Mouse (Mus musculus) macrophage (primary cell): ENCODE data around the gene Mgst2. TPM values are rescaled to one million over a fixed set of nuclear protein-coding genes. Genes with fewer than 3 reads are reported as not detected.
A peak's percentile ranks its signal among the peaks of the same experiment; 100 is the strongest.

Experiments used
- H3K27ac ChIP-seq: fragments of 350-480 bp; formaldehyde crosslinking; 2 replicates; pipeline ENCODE4 v1.9.0; 2021
- H3K36me3 ChIP-seq: fragments of 350-480 bp; formaldehyde crosslinking; 2 replicates; pipeline ENCODE4 v1.9.0; 2021; ENCODE audit errors: inconsistent target
- H3K4me3 ChIP-seq: fragments of 350-480 bp; formaldehyde crosslinking; 2 replicates; pipeline ENCODE4 v1.9.0; 2021; ENCODE audit errors: inconsistent target
- H3K79me2 ChIP-seq: fragments of 350-480 bp; formaldehyde crosslinking; 2 replicates; pipeline ENCODE4 v1.9.0; 2021; ENCODE audit errors: inconsistent target
- WGBS: methylation state at CpG from one replicate; pipeline ENCODE4 v1.1.7; 2026; ENCODE audit warnings: inconsistent platforms; ENCODE audit not compliant: missing documents; 5-methylcytosine and 5-hydroxymethylcytosine counted together
- polyA plus RNA-seq: library from polyadenylated mRNA; stranded (reverse); fragments of 250-400 nt; gene quantifications from 3 replicates; pipeline ENCODE4 v1.2.4, GENCODE M21; 2018; ENCODE audit warnings: inconsistent platforms

Gene Mgst2
- polyA plus RNA-seq, 1 experiment from 2014 or later, result 2.4 TPM

DNA sequence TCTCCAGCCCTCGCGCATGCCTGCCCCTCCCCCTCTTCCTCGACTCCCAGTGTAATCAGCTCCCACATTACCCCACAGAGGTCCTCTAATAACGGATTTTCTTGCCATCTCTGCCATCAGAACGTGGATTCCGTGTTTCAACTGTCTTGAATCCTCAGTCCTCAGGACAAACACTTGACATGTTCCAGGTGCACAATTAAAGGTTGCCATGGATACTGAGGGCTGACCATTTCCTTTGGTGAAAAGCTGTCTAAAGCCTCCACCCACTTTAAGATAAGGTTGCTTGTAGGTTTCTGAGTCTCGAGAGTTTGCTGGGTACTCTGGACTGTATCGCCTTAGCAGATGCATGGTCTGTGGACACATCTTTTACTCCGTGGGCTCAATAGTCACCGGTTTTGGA, 13.9 kb upstream of the Mgst2 start:
- no peaks in the 10 kb centered on the region for H3K36me3 ChIP-seq
- H3K4me3 ChIP-seq, result no peak overlapping the region
- WGBS, result 89% methylated on average over 10 of the region's 10 CpGs
- H3K79me2 ChIP-seq, result no peaks in the 10 kb centered on the region
- H3K27ac ChIP-seq, result no peak overlapping the region

- Histone ChIP-seq H3K27ac (no peak overlapping the region), H3K4me3 (no peak overlapping the region), H3K36me3 (no peaks in the 10 kb centered on the region), H3K79me2 (no peaks in the 10 kb centered on the region)
- WGBS, result 94% methylated on average over 4 of the region's 4 CpGs
Measured at GRCm38 (mm10) chr3:51647356-51647755, 12.8 kb upstream of the Mgst2 start.

GRCm38 (mm10) chr3:51648037-51648664, 12.0 kb upstream of the Mgst2 start:
- WGBS, result 50% methylated on average over 15 of the region's 15 CpGs
- H3K27ac ChIP-seq, result no peak overlapping the region
- no peaks in the 10 kb centered on the region for H3K79me2 ChIP-seq
- H3K36me3 ChIP-seq, result no peaks in the 10 kb centered on the region
- H3K4me3 ChIP-seq, result no peak overlapping the region

GRCm38 (mm10) chr3:51649426-51649825, 10.7 kb upstream of the Mgst2 start:
- Histone ChIP-seq H3K36me3 (no peaks in the 10 kb centered on the region), H3K79me2 (no peaks in the 10 kb centered on the region), H3K27ac (no peak overlapping the region), H3K4me3 (no peak overlapping the region)
- WGBS, result 92% methylated on average over 8 of the region's 8 CpGs

- no peak overlapping the region for H3K4me3 ChIP-seq
- WGBS, result 99% methylated on average over 8 of the region's 8 CpGs
- no peaks in the 10 kb centered on the region for H3K79me2 ChIP-seq
- H3K36me3 ChIP-seq, result no peaks in the 10 kb centered on the region
- no peak overlapping the region for H3K27ac ChIP-seq
Measured at GRCm38 (mm10) chr3:51649986-51650385, 10.2 kb upstream of the Mgst2 start.

- Histone ChIP-seq H3K36me3 (no peaks in the 10 kb centered on the region), H3K79me2 (no peaks in the 10 kb centered on the region), H3K4me3 (no peak overlapping the region), H3K27ac (no peak overlapping the region)
- 86% methylated on average over 2 of the region's 2 CpGs for WGBS
Measured at GRCm38 (mm10) chr3:51651149-51651548, 9.0 kb upstream of the Mgst2 start.

DNA sequence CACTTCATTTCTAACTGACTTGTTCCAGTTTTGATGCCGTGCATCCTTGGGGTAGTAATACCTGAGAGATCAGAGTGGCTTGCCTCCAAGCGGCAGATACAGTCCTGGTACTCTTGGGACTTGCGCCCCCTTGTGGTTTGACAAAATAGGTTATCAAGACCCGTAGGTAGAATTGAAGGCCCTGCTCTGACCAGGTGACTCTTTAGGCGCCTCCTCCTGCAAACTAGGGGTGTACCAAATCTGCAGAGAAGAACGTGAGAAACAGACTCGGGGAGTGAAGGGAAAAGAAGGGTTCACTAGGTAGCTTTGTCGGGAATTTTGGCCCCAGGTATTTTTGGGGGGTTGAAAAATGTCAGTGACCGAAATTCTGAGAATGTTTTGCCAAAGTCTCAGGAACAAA, 7.9 kb upstream of the Mgst2 start:
- H3K79me2 ChIP-seq, result no peaks in the 10 kb centered on the region
- no peak overlapping the region for H3K4me3 ChIP-seq
- WGBS, result under 1% methylated on average over 8 of the region's 9 CpGs
- H3K27ac ChIP-seq, result peak overlapping the region; percentile 88
- H3K36me3 ChIP-seq, result no peaks in the 10 kb centered on the region

GRCm38 (mm10) chr3:51652701-51653100, 7.5 kb upstream of the Mgst2 start:
- no peaks in the 10 kb centered on the region for H3K36me3 ChIP-seq
- H3K27ac ChIP-seq, result peak overlapping the region; percentile 88
- H3K4me3 ChIP-seq, result no peak overlapping the region; the same call in 1 of the 2 replicates
- H3K79me2 ChIP-seq, result no peaks in the 10 kb centered on the region
- WGBS, result 3% methylated on average over 5 of the region's 9 CpGs

DNA sequence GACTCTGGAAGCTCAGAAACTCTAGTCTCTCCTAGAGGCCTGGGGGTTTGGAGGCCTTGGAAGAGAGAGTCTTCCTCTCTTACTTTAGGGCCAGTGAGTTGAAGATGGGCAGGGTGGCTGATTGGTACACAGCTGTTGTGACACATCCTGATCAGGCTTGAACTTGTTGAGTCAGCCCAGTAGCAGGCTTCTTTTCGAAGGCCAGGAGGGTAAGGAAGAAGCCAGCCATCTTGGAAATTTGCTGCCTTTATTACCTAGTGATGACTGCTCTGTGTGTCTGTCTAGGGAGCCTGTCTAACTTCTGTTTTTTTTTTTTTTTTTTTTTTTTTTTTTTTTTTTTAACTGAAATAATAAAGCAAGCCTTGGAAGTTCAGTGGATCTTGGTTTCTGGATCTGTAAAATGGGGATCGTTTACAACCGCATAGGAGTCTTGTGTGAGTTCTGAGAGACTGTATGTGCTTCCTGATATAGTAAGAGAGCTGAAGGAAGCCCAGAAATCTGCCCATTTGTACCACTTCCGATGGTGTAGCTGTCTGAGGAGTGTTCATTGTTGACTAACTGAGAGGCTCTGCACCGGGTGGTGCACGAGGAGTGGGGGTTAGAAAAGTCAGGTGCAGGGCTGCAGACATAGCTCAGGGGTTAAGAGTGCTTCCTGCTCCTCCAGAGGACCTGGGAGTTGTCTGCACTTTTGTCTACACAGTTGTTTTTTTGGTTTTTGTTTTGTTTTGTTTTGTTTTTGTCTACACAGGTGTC, 5.7 kb upstream of the Mgst2 start:
- WGBS, result 20% methylated on average over 6 of the region's 6 CpGs
- H3K4me3 ChIP-seq, result no peak overlapping the region
- H3K79me2 ChIP-seq, result no peaks in the 10 kb centered on the region
- H3K36me3 ChIP-seq, result no peaks in the 10 kb centered on the region
- H3K27ac ChIP-seq, result peak overlapping the region; percentile 88; the same call in 1 of the 2 replicates

DNA sequence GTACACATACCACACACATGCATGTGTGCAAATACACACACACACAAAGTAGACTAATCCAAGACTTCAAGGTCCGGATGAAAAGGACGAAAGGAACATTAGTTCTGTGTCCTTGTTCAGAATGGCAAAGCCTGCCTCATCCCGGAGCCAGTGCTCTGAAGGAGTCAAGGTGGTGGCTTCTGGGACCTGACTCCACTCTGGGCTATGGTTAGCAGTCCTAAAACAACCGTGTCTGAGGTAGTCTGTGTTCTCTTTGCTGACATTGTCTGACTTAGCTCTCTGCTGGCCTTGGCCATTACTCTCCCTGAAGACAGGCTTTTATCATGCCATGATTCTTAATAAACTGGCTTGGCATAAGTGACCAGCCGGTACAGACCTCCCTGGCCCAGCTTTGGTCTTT, 745 bp upstream of the Mgst2 start:
- H3K4me3 ChIP-seq, result no peak overlapping the region
- no peaks in the 10 kb centered on the region for H3K79me2 ChIP-seq
- WGBS, result 91% methylated on average over 5 of the region's 5 CpGs
- no peak overlapping the region for H3K27ac ChIP-seq
- no peaks in the 10 kb centered on the region for H3K36me3 ChIP-seq

- Histone ChIP-seq H3K27ac (0 out of 2 replicates have a peak overlapping the region, but pooled peaks have one; percentile 24), H3K79me2 (no peaks in the 10 kb centered on the region), H3K4me3 (no peak overlapping the region), H3K36me3 (no peaks in the 10 kb centered on the region)
- 82% methylated on average over 3 of the region's 3 CpGs for whole genome bisulfite sequencing
Measured at GRCm38 (mm10) chr3:51660821-51661276, 689 bp downstream of the Mgst2 start.

GRCm38 (mm10) chr3:51661376-51661775, 1.2 kb downstream of the Mgst2 start:
- H3K27ac ChIP-seq, result peak overlapping the region; percentile 24; the same call in 1 of the 2 replicates
- no peak overlapping the region; the same call in 1 of the 2 replicates for H3K4me3 ChIP-seq
- H3K79me2 ChIP-seq, result no peaks in the 10 kb centered on the region
- 30% methylated on average over 5 of the region's 5 CpGs for WGBS
- no peaks in the 10 kb centered on the region for H3K36me3 ChIP-seq

- peak overlapping the region; percentile 24; the same call in 1 of the 2 replicates for H3K27ac ChIP-seq
- WGBS, result 31% methylated on average over 10 of the region's 11 CpGs
- no peaks in the 10 kb centered on the region for H3K36me3 ChIP-seq
- H3K79me2 ChIP-seq, result no peaks in the 10 kb centered on the region
- H3K4me3 ChIP-seq, result no peak overlapping the region
Measured at GRCm38 (mm10) chr3:51661880-51662550, 1.9 kb downstream of the Mgst2 start.

DNA sequence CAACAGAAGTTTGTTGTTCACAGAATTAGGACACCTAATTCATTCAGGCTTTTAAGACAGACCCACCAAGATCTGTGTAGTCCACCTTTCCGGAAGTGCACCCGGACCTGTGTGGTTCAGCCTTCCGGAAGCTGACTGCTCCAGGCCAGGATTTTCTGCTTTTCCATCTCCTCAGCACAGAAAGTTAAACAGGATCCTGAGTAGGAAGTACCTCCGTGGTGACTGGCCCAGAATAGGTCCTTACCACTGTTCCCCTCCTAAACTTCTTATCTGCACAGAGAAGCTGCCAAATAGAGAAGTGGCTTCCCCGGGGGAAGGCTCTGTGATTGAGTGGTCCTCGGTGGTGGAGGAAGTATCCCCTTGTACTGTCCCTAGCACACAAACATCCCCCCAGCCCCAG, 2.4 kb downstream of the Mgst2 start:
- Histone ChIP-seq H3K79me2 (no peaks in the 10 kb centered on the region), H3K27ac (peak overlapping the region; percentile 28), H3K4me3 (no peak overlapping the region), H3K36me3 (no peaks in the 10 kb centered on the region)
- 1% methylated on average over 6 of the region's 6 CpGs for WGBS

DNA sequence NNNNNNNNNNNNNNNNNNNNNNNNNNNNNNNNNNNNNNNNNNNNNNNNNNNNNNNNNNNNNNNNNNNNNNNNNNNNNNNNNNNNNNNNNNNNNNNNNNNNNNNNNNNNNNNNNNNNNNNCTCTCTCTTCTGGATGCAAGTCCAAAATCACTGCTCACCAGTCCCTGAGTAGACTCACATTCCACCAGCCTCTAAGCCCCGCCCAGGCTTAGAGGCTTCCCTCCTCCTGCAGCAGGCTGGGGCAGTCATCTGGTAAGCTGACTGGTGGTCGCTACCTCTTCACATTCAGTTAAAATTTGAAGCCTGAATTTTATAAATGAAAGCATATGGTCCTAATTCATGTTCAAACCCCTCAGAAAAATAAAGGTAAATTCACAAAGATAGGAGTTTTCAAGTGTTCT, 8.4 kb downstream of the Mgst2 start:
- 89% methylated on average over 2 of the region's 2 CpGs for WGBS
- Histone ChIP-seq H3K4me3 (no peak overlapping the region), H3K79me2 (no peaks in the 10 kb centered on the region), H3K27ac (no peak overlapping the region), H3K36me3 (no peaks in the 10 kb centered on the region)
